Mouse (Mus musculus): Measurements from ENCODE around the gene March1. TPM values are rescaled to one million over a fixed set of nuclear protein-coding genes. Genes with fewer than 3 reads are reported as not detected.

Gene March1
- polyA plus RNA-seq (2016; fragmentation: Nextera tagmentation; extraction: Ambion mirVana): 0.54 and 0.85 TPM in 2 replicates

DNA sequence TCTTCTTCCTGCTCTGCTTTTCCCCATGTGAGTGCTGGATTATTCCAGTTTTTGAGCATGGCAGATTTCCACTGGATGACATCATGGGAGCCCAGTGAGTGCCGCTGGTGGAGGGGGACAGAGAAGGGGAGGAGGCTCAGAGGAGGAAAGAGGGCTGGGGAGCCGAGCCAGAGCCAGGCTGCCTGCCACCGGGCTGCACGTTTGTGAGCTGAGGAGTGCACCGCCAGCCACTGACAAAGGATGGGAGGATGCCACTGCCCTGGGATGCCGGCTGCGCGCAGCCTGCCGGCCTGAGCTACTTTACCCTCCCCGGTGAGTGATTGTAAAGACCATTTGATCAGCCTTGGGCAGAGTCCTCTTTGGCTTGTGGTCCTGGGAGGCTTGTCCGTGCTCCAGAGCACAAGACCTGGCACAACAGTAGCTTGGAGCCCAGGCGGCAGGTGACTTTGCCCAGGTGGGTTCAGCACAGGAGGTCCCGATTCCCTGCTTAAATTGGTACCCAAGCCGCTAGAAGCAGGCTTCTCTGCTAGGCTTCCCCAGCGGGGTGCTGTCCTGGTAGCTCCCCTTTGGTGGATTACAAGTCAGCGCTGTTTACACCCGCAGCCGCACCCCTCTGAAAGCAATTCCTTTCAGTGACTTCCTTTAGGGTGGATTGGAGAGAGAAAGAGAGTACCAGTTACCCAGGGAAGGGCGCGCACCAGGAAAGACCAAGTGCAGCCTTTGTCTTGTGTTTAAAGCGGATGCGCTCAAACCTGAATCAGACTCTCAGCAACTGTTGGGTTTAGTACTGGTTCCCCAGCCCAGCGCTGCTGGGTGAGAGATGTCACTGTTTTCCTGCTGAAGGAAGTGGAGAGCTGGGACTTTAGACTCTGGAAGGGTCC, at the start of gene March1:
TSS of gene March1 (plus strand) at position 30 of the 881 bp plus-strand sequence.
- H3K36me3 ChIP-seq: no peaks in the 10 kb centered on the region
- 3% methylated on average over 23 of the region's 23 CpGs for WGBS
- H3K9me3 ChIP-seq (replicated peaks): no peaks in the 10 kb centered on the region
- peaks cover 24% of the 10 kb centered on the region for H3K27me3 ChIP-seq (replicated peaks)
- peak within 1 kb of the TSS; percentile 22 for H3K4me3 ChIP-seq
- no peak within 1 kb of the TSS for H3K27ac ChIP-seq (ENCODE audit: poor library complexity, severe bottlenecking)
- ATAC-seq (ENCODE audit: insufficient number of reproducible peaks, low FRiP score): no peak
- H3K4me2 ChIP-seq: peak within 1 kb of the TSS; percentile 54
- no peak within 1 kb of the TSS for H3K9ac ChIP-seq
- H3K4me1 ChIP-seq (replicated peaks): no peaks in the 10 kb centered on the region

DNA sequence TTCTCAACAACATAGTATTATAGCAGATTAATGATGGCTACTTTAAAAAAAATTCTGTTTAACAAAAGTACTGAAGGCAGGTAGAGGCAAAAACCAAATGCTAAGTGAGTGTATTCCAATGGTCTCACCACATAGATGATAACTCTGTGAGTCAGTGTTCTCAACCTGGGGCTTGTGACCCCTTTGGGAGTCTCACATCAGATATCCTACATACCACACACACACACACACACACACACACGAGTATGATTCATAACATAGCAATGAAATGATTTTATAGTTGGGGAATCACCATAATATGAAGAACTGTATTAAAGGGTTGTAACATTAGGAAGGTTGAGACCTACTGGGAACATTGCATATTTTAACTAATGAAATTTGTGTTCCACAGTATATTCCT, 30.8 kb upstream of the March1 start:
- no peak overlapping the region for H3K4me2 ChIP-seq
- H3K9me3 ChIP-seq (replicated peaks): 0 out of 2 replicates have a peak, but pooled peaks cover 3% of the 10 kb centered on the region
- no peak overlapping the region for H3K27ac ChIP-seq (ENCODE audit: poor library complexity, severe bottlenecking)
- H3K27me3 ChIP-seq (replicated peaks): no peaks in the 10 kb centered on the region
- H3K4me1 ChIP-seq (replicated peaks): no peaks in the 10 kb centered on the region
- H3K4me3 ChIP-seq: no peak overlapping the region
- no peak overlapping the region for H3K9ac ChIP-seq
- H3K36me3 ChIP-seq: no peaks in the 10 kb centered on the region
- 46% methylated on average over 1 of the region's 1 CpGs for WGBS
- ATAC-seq (ENCODE audit: insufficient number of reproducible peaks, low FRiP score): no peak

DNA sequence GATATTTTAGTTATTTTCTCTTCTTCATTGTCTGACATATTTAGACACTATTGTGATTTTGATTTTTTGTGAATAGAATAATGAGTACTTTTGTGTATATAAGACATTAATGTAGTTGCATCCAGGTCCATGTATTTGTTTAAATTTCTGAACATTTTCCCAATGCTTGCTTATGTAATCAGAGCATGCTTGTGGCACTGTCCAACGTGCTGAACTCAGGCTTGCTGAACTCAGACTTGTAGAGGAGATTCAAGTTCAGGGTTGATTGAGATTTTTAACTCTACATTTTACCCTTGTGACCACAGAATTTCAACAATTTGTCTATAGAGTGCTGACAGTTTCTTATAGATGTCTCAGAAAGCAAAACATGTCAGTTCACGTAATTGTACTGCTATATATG, 14.5 kb upstream of the March1 start:
- ATAC-seq (ENCODE audit: insufficient number of reproducible peaks, low FRiP score): no peak
- H3K4me1 ChIP-seq (replicated peaks): no peaks in the 10 kb centered on the region
- H3K4me2 ChIP-seq: no peak overlapping the region
- H3K9ac ChIP-seq: no peak overlapping the region
- H3K36me3 ChIP-seq: no peaks in the 10 kb centered on the region
- no peaks in the 10 kb centered on the region for H3K9me3 ChIP-seq (replicated peaks)
- no peak overlapping the region for H3K4me3 ChIP-seq
- no peaks in the 10 kb centered on the region for H3K27me3 ChIP-seq (replicated peaks)
- 52% methylated on average over 2 of the region's 2 CpGs for WGBS
- H3K27ac ChIP-seq (ENCODE audit: poor library complexity, severe bottlenecking): no peak overlapping the region

DNA sequence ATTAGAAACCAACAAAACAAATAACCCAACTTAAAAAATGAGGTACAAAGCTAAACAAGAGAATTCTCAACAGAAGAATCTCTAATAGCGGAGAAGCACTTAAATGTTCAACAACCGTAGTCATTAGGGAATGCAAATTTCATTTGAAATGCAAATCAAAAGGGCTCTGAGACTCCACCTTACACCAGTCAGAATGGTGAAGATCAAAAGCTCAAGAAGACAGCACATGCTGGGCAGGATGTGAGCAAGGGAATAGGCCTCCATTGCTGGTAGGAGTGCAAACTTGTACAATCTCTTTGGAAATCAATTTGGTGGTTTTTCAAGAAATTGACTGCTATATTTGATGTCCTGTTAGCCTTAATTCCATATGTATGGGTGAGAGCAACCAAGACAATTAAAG, 8.2 kb upstream of the March1 start:
- WGBS: 65% methylated on average over 2 of the region's 2 CpGs
- ATAC-seq (ENCODE audit: insufficient number of reproducible peaks, low FRiP score): no peak
- no peak overlapping the region for H3K27ac ChIP-seq (ENCODE audit: poor library complexity, severe bottlenecking)
- H3K36me3 ChIP-seq: no peaks in the 10 kb centered on the region
- H3K27me3 ChIP-seq (replicated peaks): no peaks in the 10 kb centered on the region
- no peak overlapping the region for H3K4me2 ChIP-seq
- H3K4me3 ChIP-seq: no peak overlapping the region
- H3K4me1 ChIP-seq (replicated peaks): no peaks in the 10 kb centered on the region
- no peaks in the 10 kb centered on the region for H3K9me3 ChIP-seq (replicated peaks)
- no peak overlapping the region for H3K9ac ChIP-seq

DNA sequence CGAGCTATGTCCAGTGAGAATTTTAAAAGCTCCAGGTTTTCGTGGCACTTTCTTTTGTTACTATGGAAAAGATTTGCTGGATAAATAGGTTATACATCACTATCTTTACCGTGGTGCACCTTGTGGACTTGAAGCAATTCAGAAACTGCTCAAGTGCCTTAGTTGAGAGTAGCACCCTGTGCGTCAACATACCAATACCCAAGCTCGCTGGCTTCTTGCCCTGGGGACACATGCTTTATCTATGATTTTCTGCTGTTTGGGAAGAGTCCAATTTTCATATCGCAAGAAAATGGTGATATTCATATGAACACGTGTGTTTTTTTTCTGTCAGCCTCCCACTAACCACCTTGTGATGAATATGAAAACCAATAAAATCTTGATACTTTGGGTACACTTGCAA, 1.3 kb downstream of the March1 start:
- Histone ChIP-seq H3K9ac (no peak overlapping the region), H3K9me3 (replicated peaks) (no peaks in the 10 kb centered on the region), H3K4me2 (0 out of 2 replicates have a peak overlapping the region, but pooled peaks have one; percentile 54), H3K36me3 (no peaks in the 10 kb centered on the region), H3K4me3 (no peak overlapping the region), H3K27me3 (replicated peaks) (peaks cover 24% of the 10 kb centered on the region), H3K4me1 (replicated peaks) (no peaks in the 10 kb centered on the region), H3K27ac (ENCODE audit: poor library complexity, severe bottlenecking) (no peak overlapping the region)
- 39% methylated on average over 7 of the region's 7 CpGs for WGBS
- no peak for ATAC-seq (ENCODE audit: insufficient number of reproducible peaks, low FRiP score)

DNA sequence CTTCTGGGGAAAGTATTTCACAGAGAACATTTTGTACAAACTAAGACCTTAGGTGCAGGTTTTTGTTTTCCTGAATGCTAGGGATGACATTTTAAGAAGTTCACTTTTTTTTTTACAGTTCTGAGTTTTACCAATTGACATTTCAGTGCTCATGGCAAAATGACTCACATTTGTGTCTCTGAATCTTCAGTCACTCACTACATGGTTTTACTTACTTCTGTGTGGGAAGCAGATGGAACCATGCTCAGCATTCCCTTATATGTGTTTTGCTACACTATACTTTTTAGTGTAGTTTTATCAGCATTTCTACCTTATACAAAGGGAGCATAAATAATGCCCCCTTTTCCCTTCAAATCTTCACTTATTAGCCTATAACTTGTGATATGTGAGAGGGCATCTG, 27.2 kb downstream of the March1 start:
- no peak overlapping the region for H3K4me3 ChIP-seq
- no peak overlapping the region for H3K9ac ChIP-seq
- H3K36me3 ChIP-seq: no peaks in the 10 kb centered on the region
- H3K27ac ChIP-seq (ENCODE audit: poor library complexity, severe bottlenecking): no peak overlapping the region
- no peak overlapping the region for H3K4me2 ChIP-seq
- H3K9me3 ChIP-seq (replicated peaks): no peaks in the 10 kb centered on the region
- ATAC-seq (ENCODE audit: insufficient number of reproducible peaks, low FRiP score): no peak
- no peaks in the 10 kb centered on the region for H3K4me1 ChIP-seq (replicated peaks)
- H3K27me3 ChIP-seq (replicated peaks): no peaks in the 10 kb centered on the region

DNA sequence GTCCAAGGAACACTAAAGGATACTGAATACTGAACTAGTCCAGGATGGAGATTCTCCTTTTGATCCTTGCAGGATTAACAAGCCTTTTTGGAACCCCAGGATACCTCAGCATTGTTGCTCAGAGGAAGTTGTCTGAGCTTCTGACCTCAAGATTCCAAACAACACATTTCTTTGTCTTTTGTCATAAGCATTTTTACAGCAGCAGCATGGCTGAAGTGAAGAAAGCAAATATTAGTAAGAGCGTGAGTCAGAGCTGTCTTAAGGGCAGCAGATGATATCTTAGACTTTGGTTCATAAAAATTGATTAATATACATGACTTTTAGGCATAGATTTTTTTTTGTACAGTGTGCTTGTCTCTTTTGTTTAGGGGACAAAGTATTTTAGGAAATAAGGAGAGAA, 27.8 kb downstream of the March1 start:
- Histone ChIP-seq H3K4me2 (no peak overlapping the region), H3K27ac (ENCODE audit: poor library complexity, severe bottlenecking) (no peak overlapping the region), H3K4me3 (no peak overlapping the region), H3K9ac (no peak overlapping the region), H3K9me3 (replicated peaks) (no peaks in the 10 kb centered on the region), H3K27me3 (replicated peaks) (no peaks in the 10 kb centered on the region), H3K36me3 (no peaks in the 10 kb centered on the region), H3K4me1 (replicated peaks) (no peaks in the 10 kb centered on the region)
- 75% methylated on average over 1 of the region's 1 CpGs for WGBS
- no peak for ATAC-seq (ENCODE audit: insufficient number of reproducible peaks, low FRiP score)

DNA sequence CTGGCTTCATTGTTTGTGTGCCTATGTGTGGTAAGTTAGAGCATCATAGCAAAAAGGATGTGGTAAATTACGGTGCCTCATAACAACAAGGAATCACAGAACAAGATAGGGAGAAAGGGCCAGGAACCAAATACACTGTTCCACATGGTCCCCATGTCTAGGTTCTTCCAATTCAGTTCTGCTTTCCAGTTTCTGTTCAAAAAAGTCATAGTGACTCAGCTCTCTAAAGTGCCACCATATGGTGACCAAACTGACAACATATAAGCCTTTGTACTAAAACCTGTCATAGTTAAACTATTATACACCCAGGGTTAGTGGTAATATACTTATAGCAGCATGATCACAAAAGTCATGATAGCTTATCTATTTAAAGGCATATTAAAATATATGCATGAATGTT, 28.2 kb downstream of the March1 start:
- H3K36me3 ChIP-seq: no peaks in the 10 kb centered on the region
- no peak overlapping the region for H3K27ac ChIP-seq (ENCODE audit: poor library complexity, severe bottlenecking)
- H3K27me3 ChIP-seq (replicated peaks): no peaks in the 10 kb centered on the region
- no peak overlapping the region for H3K4me2 ChIP-seq
- ATAC-seq (ENCODE audit: insufficient number of reproducible peaks, low FRiP score): no peak
- no peak overlapping the region for H3K9ac ChIP-seq
- 83% methylated on average over 1 of the region's 1 CpGs for WGBS
- H3K4me1 ChIP-seq (replicated peaks): no peaks in the 10 kb centered on the region
- no peak overlapping the region for H3K4me3 ChIP-seq
- H3K9me3 ChIP-seq (replicated peaks): no peaks in the 10 kb centered on the region

DNA sequence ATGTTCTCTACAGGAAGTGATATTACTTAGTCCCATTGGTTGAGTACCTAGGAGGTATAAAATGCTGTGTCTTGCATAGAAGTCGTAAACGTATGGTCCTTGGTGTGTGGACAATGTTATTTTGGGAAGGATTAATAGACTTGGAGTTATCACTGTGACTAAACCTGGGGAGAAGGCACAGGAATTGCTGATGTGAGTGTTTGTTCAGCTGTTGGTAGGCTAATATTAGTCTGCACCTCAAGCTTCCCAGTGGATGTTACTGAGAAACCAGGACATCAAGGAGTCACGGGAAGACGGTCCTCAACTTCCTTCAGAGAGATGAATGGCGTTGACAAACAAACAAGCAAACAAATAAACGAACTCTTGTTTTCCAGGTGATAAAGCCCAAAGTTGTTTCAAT, 38.2 kb downstream of the March1 start:
- peaks cover 4% of the 10 kb centered on the region for H3K9me3 ChIP-seq (replicated peaks)
- no peaks in the 10 kb centered on the region for H3K27me3 ChIP-seq (replicated peaks)
- WGBS: 65% methylated on average over 6 of the region's 6 CpGs
- H3K4me2 ChIP-seq: no peak overlapping the region
- ATAC-seq (ENCODE audit: insufficient number of reproducible peaks, low FRiP score): no peak
- H3K4me1 ChIP-seq (replicated peaks): no peaks in the 10 kb centered on the region
- H3K36me3 ChIP-seq: no peaks in the 10 kb centered on the region
- H3K27ac ChIP-seq (ENCODE audit: poor library complexity, severe bottlenecking): no peak overlapping the region
- H3K9ac ChIP-seq: no peak overlapping the region
- H3K4me3 ChIP-seq: no peak overlapping the region

DNA sequence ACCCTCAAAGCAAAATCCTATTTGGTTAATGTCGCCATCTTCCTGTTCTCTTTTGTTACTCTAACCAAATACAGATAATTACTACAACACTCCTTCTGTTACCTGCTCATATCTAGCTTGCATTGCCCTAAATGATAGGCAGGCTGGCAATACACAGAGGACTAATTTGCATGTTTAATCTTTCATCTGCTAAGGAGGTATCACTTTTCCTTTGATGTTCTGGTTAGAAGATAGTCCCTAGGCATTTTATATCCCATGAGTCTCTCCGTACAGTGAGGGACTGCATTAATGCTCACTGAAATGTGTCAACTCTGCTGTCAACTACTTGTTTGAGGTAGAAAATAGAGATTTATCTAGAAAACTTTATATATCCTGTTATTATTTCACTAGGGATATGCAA, 44.2 kb downstream of the March1 start:
- Histone ChIP-seq H3K36me3 (no peaks in the 10 kb centered on the region), H3K4me2 (no peak overlapping the region), H3K4me3 (no peak overlapping the region), H3K27me3 (replicated peaks) (no peaks in the 10 kb centered on the region), H3K27ac (ENCODE audit: poor library complexity, severe bottlenecking) (no peak overlapping the region), H3K9me3 (replicated peaks) (peaks cover 4% of the 10 kb centered on the region), H3K4me1 (replicated peaks) (no peaks in the 10 kb centered on the region), H3K9ac (no peak overlapping the region)
- no peak for ATAC-seq (ENCODE audit: insufficient number of reproducible peaks, low FRiP score)
- WGBS: 67% methylated on average over 2 of the region's 2 CpGs

DNA sequence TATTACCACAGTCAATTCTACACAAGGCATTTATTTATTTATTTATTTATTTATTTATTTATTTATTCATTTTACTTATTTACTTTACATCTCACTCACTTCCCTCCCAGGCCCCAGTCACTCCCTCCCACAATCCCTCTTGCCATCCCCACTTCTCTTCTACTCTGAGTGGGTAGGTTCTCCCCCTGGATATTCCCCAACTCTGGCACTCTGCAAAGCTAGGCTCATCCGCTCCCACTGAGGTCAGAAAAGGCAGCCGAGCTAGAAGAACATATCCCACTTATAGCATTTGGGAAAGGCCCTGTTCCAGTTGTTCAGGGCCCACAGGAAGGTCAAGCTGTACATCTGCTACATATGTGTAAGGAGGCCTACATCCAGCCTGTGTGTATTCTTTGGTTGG, 48.1 kb downstream of the March1 start:
- no peak overlapping the region for H3K4me2 ChIP-seq
- WGBS: 77% methylated on average over 2 of the region's 2 CpGs
- no peak for ATAC-seq (ENCODE audit: insufficient number of reproducible peaks, low FRiP score)
- H3K9me3 ChIP-seq (replicated peaks): no peaks in the 10 kb centered on the region
- no peak overlapping the region for H3K27ac ChIP-seq (ENCODE audit: poor library complexity, severe bottlenecking)
- H3K4me1 ChIP-seq (replicated peaks): no peaks in the 10 kb centered on the region
- no peak overlapping the region for H3K4me3 ChIP-seq
- H3K36me3 ChIP-seq: no peaks in the 10 kb centered on the region
- no peak overlapping the region for H3K9ac ChIP-seq
- no peaks in the 10 kb centered on the region for H3K27me3 ChIP-seq (replicated peaks)

DNA sequence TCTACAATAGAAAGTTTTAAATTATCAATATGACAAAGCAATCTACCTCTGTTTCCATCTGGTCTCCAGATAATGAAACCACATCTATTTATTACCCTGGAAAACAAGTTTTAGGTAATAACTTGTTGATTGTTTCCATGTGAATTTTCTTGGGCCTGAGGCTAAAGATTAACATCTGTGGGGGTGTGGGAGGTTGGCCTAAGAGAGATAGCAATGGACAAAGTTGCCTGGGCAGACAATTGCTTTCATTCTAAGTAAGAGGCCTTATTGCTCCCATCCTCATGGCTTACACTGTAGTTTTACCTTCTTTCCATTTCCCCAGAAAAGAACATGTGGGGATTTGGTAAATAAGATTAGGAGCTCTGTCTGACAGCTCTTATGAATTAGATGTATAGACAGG, 125.4 kb downstream of the March1 start:
- Histone ChIP-seq H3K27me3 (replicated peaks) (no peaks in the 10 kb centered on the region), H3K4me3 (no peak overlapping the region), H3K36me3 (no peaks in the 10 kb centered on the region), H3K27ac (ENCODE audit: poor library complexity, severe bottlenecking) (no peak overlapping the region), H3K4me1 (replicated peaks) (no peaks in the 10 kb centered on the region), H3K4me2 (no peak overlapping the region), H3K9ac (no peak overlapping the region), H3K9me3 (replicated peaks) (no peaks in the 10 kb centered on the region)
- no peak for ATAC-seq (ENCODE audit: insufficient number of reproducible peaks, low FRiP score)

Measured in heart, embryonic 12.5 days (tissue).